In genomic region chr17:85079276-85079675, GRCm38 (mm10) we compare ENCODE assay signal across 19 mouse cellular contexts.
"Had no signal": no experiment of that assay in that cellular context is flagged by ENCODE, and none has a peak within 500 bp of the region (broad histone marks: within the 10 kb centered on the region; RNA-seq: fewer than 3 reads in every experiment).

No protein-coding gene starts in this region.

- H3K9ac ChIP-seq: kidney, embryonic 15.5 days; limb, embryonic 13.5 days; liver, embryonic 12.5 days; liver, embryonic 15.5 days; lung, embryonic 15.5 days; midbrain, embryonic 13.5 days had no signal

- H3K4me2 ChIP-seq: kidney, embryonic 15.5 days; limb, embryonic 13.5 days; liver, embryonic 12.5 days; liver, embryonic 15.5 days; lung, embryonic 15.5 days; midbrain, embryonic 13.5 days had no signal

- DNase-seq: kidney, postnatal 10 days; kidney, postnatal 36 days; liver; lung, adult 18-20 months; lung, postnatal 10 days; lung, postnatal 36 days; right cerebral cortex, adult 18-20 months; right cerebral cortex, postnatal 14 days; right cerebral cortex, postnatal 4 days; thymus, postnatal 25 days had no signal

- H3K9me3 ChIP-seq: kidney, embryonic 15.5 days; limb, embryonic 10.5 days; limb, embryonic 13.5 days; liver, embryonic 12.5 days; liver, embryonic 15.5 days; lung, embryonic 15.5 days; megakaryocyte, embryonic 14.5 days; midbrain, embryonic 10.5 days; midbrain, embryonic 13.5 days had no signal

- ATAC-seq: liver, embryonic 12.5 days; midbrain, embryonic 13.5 days had no signal

- H3K4me1 ChIP-seq: kidney, embryonic 15.5 days; limb, embryonic 10.5 days; limb, embryonic 13.5 days; liver, embryonic 12.5 days; liver, embryonic 15.5 days; lung, embryonic 15.5 days; midbrain, embryonic 10.5 days; midbrain, embryonic 13.5 days had no signal

- H3K4me3 ChIP-seq: kidney, embryonic 15.5 days; limb, embryonic 10.5 days; limb, embryonic 13.5 days; liver, embryonic 12.5 days; liver, embryonic 15.5 days; lung, embryonic 15.5 days; megakaryocyte, embryonic 14.5 days; midbrain, embryonic 10.5 days; midbrain, embryonic 13.5 days had no signal

- H3K27me3 ChIP-seq: kidney, embryonic 15.5 days; limb, embryonic 13.5 days; liver, embryonic 12.5 days; liver, embryonic 15.5 days; lung, embryonic 15.5 days; megakaryocyte, embryonic 14.5 days; midbrain, embryonic 13.5 days had no signal

- H3K27ac ChIP-seq: kidney, embryonic 15.5 days; limb, embryonic 10.5 days; limb, embryonic 13.5 days; liver, embryonic 12.5 days; liver, embryonic 15.5 days; lung, embryonic 15.5 days; midbrain, embryonic 10.5 days; midbrain, embryonic 13.5 days had no signal
